Mouse (Mus musculus) liver (tissue): ENCODE results near the gene Olfr1360.

Source experiments
- DNase-seq: peaks from one replicate; pipeline ENCODE4 v3.0.0-alpha.2; 2020; ENCODE audit warnings: mixed read lengths

The Olfr1360 gene

DNA sequence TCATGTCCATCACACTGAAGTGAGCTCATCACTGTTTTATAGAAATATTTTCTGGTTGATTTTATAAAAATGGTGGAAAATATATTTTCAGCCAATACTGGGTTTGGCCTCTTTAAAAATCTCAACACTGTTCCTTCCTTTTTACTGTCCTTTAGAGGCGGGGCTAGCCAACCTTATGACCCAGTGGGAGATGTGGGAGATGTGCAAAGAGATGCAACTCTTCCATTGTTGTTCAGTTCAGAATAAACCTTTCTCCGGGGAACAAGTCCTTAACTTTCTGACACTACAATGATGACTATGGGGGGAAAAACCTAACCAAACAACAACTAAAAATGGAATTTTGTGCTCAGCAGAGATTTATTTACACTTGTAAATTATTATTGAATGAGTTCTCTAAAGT, at the start of gene Olfr1360:
Gene Olfr1360 (minus strand): TSS at position 101 of the 400 bp plus-strand sequence.
- no peak for DNase-seq

- peak; percentile 27 for DNase-seq
These were observed 46.0 kb upstream of the Olfr1360 start for GRCm38 (mm10) chr13:21722993-21723836.

DNA sequence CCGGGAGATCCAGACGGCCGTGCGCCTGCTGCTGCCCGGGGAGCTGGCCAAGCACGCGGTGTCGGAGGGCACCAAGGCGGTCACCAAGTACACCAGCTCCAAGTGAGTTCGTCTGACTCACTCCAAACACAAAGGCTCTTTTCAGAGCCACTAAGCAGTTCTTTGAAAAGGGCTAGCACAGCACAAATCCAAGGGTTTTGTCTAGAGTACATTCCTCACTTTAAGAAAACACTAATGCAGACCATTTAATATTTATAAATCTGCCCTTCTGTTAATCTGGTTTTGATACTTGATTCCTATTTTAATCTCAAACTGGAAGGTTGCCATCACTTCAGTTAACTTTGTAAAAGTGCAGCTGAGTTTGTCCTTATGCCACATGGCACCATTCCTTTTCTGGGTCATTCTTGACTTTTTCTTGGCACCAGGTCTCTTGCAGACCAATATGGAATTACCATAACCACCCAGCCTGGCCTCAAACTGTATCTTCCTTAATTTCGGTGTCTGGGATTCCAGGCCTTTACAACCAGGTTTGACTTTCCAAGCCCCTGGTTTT, 45.2 kb upstream of the Olfr1360 start:
- no peak for DNase-seq

GRCm38 (mm10) chr13:21721757-21722372, 44.7 kb upstream of the Olfr1360 start, which contains the start of gene Hist1h2bm:
Gene Hist1h2bm (plus strand): TSS chr13:21722044.
- DNase-seq, result peak; percentile 87

- DNase-seq, result peak; percentile 68
These were observed 44.0 kb upstream of the Olfr1360 start for GRCm38 (mm10) chr13:21721107-21721756.

GRCm38 (mm10) chr13:21718381-21719080, 41.3 kb upstream of the Olfr1360 start:
- DNase-seq, result peak; percentile 9

DNA sequence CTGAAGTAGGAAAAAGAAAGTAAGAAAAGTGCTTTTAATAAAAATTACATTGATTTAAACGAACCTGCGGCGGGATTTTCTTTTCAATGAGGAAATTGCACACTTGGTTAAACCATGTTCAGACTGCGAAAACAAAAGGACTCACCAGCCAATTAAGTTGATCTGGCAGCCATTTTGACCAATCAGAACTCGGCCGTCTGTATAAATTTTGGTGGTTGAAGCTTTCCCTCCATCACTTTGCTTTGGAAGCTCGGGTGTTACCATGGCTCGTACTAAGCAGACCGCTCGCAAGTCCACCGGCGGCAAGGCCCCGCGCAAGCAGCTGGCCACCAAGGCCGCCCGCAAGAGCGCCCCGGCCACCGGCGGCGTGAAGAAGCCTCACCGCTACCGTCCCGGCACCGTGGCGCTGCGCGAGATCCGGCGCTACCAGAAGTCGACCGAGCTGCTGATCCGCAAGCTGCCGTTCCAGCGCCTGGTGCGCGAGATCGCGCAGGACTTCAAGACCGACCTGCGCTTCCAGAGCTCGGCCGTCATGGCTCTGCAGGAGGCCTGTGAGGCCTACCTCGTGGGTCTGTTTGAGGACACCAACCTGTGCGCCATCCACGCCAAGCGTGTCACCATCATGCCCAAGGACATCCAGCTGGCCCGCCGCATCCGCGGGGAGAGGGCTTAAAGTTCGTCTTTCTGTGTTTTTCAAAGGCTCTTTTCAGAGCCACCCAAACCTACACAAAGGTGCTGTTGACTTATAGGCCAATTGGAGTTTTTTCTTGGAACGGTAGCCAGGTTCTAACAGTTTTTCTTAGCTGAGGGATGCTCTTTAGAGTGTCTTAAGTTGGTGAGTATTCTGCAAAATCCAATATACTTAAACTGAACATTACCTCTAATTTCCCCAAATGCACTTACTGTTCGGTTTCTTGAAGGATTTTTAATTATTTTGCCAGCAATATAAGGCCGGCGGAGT, 40.5 kb upstream of the Olfr1360 start, which contains the start of gene Hist1h3h:
Gene Hist1h3h (plus strand): TSS at position 263 of the 961 bp plus-strand sequence.
- DNase-seq, result peak; percentile 87

GRCm38 (mm10) chr13:21716540-21717391, 39.6 kb upstream of the Olfr1360 start:
- peak; percentile 55 for DNase-seq

GRCm38 (mm10) chr13:21715864-21716539, 38.8 kb upstream of the Olfr1360 start, which contains the start of the genes Hist1h2bl and Hist1h2ai:
Gene Hist1h2bl (minus strand): TSS chr13:21716143.
Gene Hist1h2ai (plus strand): TSS chr13:21716422.
- peak; percentile 86 for DNase-seq

GRCm38 (mm10) chr13:21715131-21715863, 38.1 kb upstream of the Olfr1360 start:
- peak; percentile 44 for DNase-seq

DNA sequence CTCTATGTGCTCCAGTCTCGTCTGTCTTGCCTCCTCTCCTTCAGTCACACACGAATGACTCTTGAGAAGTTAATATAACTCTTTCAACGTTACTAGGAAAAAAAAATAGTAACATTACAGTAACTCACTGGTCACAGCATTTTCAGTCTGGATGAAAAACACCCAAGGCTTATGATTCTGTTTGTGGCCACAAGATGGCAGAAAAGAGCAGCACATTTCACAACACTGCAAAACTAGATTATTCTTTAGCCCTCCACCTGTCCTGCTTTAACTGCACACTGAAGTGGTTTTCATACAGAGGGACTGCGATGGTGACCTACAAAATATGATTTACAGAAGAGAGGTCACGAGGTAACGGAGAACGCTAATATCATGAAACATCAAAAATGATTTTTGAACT, 37.5 kb upstream of the Olfr1360 start:
- DNase-seq, result peak; percentile 67

DNA sequence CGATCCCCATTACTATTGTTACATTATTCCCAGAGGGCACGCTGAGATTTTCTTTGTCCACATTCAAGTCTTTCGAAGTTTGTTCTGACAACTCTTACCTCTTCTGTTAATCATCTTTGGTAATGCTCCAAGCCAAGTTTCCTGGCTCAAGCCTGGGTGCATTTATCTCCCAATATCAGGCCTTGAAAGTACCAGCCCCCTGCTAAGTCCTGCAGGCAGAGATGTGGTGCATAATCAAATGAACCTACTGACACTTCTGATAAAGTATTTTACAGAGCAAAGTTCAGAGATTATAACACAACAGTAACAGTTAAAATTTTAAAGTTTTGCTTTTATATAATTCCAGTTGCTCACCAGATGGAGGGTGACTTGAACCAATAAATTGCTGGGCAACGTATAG, 34.5 kb upstream of the Olfr1360 start:
- peak; percentile 42 for DNase-seq

- peak; percentile 77 for DNase-seq
These were observed 33.8 kb upstream of the Olfr1360 start for GRCm38 (mm10) chr13:21710821-21711525.

- peak; percentile 90 for DNase-seq
These were observed 33.0 kb upstream of the Olfr1360 start for GRCm38 (mm10) chr13:21710031-21710711.

GRCm38 (mm10) chr13:21706669-21707068, 29.5 kb upstream of the Olfr1360 start:
- DNase-seq, result no peak

DNA sequence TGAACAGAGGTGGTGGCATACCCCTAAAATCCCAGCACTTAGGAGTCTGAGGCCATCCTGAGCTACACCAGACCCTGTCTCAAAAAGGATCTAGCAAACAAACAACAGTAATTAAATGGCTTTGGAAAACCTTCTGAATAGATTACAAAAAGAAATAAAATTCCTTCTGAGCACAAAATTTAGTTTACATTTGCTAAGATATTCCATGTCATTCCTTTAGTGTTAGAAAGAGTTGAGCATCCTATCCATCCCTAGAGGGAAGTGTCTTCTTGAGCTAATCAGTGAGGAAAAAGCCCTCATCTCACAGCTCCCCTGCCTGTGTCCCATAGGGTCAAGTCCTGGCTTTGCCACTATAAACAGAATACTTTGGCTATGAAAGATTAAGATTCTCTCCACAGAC, 20.6 kb upstream of the Olfr1360 start, which contains the start of gene Olfr1359:
Gene Olfr1359 (plus strand): TSS at position 301 of the 400 bp plus-strand sequence.
- no peak for DNase-seq

DNA sequence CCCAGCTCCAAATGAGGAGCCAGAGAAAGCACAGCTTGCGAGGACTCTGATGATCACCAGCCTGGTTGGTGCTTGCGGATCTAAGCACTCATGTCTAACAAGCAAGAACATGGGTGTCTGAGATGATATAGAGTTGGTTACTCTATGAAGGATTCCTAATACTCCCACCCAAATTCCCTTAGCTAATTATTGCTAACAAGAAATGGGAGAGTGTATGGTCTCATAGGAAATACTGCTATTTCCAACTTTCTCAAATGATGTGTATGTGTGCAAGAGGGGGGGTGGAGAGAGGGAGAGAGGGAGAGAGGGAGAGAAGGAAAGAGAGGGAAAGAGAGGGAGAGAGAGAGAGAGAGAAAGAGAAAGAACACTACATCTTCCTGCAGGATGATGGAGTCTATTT, 13.9 kb downstream of the Olfr1360 start, which contains the start of gene Olfr1361:
Gene Olfr1361 (minus strand): TSS at position 101 of the 400 bp plus-strand sequence.
- no peak for DNase-seq
